Comparison of ENCODE assay signal across 8 mouse cellular contexts in genomic region chr1:51479027-51479329, GRCm38 (mm10). TPM values are rescaled to one million over a fixed set of nuclear protein-coding genes. Genes with fewer than 3 reads are reported as not detected.
DNase-seq lines count a peak whose midpoint lies in the region; ATAC-seq lines count a peak whose summit lies in the region.

No protein-coding gene starts in this region.

- DNase-seq in cerebellum, adult 9-10 months = peak; percentile 40
- DNase-seq in cerebellum, adult 9-11 months = no peak
- no peak for DNase-seq in neural tube, embryonic 11.5 days (ENCODE audit: low spot score)
- no peak for DNase-seq in neural tube, embryonic 10.5 days (ENCODE audit: extremely low spot score, low spot score)
- no peak for DNase-seq in liver, embryonic 11.5 days (ENCODE audit: low spot score)
- no peak for DNase-seq in thymus, postnatal 0 days (ENCODE audit: low spot score)
- no peak for DNase-seq in left cerebral cortex, adult 8-10 months (ENCODE audit: low spot score in 2 of 2)

- no peaks in the 10 kb centered on the region for H3K9me3 ChIP-seq in neural tube, embryonic 11.5 days (ENCODE audit: control insufficient read depth, low read length)
- H3K9me3 ChIP-seq in liver, embryonic 11.5 days (ENCODE audit: control insufficient read depth, low read length) = no peaks in the 10 kb centered on the region

- no peaks in the 10 kb centered on the region for H3K27me3 ChIP-seq in neural tube, embryonic 11.5 days (ENCODE audit: control insufficient read depth, insufficient read depth, low read length)
- no peaks in the 10 kb centered on the region for H3K27me3 ChIP-seq in liver, embryonic 11.5 days (replicated peaks; ENCODE audit: control insufficient read depth, insufficient read depth, low read length)

- H3K36me3 ChIP-seq in neural tube, embryonic 11.5 days (ENCODE audit: control insufficient read depth, insufficient read depth, low read length) = no peaks in the 10 kb centered on the region
- no peaks in the 10 kb centered on the region for H3K36me3 ChIP-seq in liver, embryonic 11.5 days (ENCODE audit: control insufficient read depth, insufficient read depth, low read length)

- H3K4me1 ChIP-seq in neural tube, embryonic 11.5 days (ENCODE audit: control insufficient read depth, insufficient read depth, low read length) = no peaks in the 10 kb centered on the region
- H3K4me1 ChIP-seq in liver, embryonic 11.5 days (replicated peaks; ENCODE audit: control insufficient read depth, insufficient read depth, low read length) = peaks cover 4% of the 10 kb centered on the region; the same call in 1 of the 2 replicates

- no peak for ATAC-seq in neural tube, embryonic 11.5 days (ENCODE audit: insufficient read depth, low FRiP score, low TSS enrichment)
- no peak for ATAC-seq in liver, embryonic 11.5 days (replicated peaks; ENCODE audit: low FRiP score)
- no peak for ATAC-seq in inflammation-experienced regulatory T-cells, adult 6 months

- peak overlapping the region; percentile 59 for H3K4me3 ChIP-seq in neural tube, embryonic 11.5 days (ENCODE audit: low read depth, low read length)
- peak overlapping the region; percentile 74 for H3K4me3 ChIP-seq in liver, embryonic 11.5 days (ENCODE audit: low read depth, low read length)

- peak overlapping the region; percentile 99 for H3K4me2 ChIP-seq in neural tube, embryonic 11.5 days (ENCODE audit: low read depth)
- peak overlapping the region; percentile 94 for H3K4me2 ChIP-seq in liver, embryonic 11.5 days

- H3K9ac ChIP-seq in neural tube, embryonic 11.5 days (ENCODE audit: low read length) = peak overlapping the region; percentile 37; the same call in 1 of the 2 replicates
- H3K9ac ChIP-seq in liver, embryonic 11.5 days (ENCODE audit: low read depth, low read length) = peak overlapping the region; percentile 80

- H3K27ac ChIP-seq in neural tube, embryonic 11.5 days (ENCODE audit: low read depth, low read length) = no peak overlapping the region
- peak overlapping the region; percentile 47; the same call in 1 of the 2 replicates for H3K27ac ChIP-seq in liver, embryonic 11.5 days (ENCODE audit: low read depth, low read length)

- 74% methylated on average over 1 of the region's 1 CpGs for WGBS in neural tube, embryonic 11.5 days
- WGBS in liver, embryonic 11.5 days = 59% methylated on average over 1 of the region's 1 CpGs

RNA-seq across cellular contexts. Expression of gene Nabp1, which starts 0.8 kb away (rescaled TPM):
- 8.3 and 8.8 TPM in 2 replicates for polyA plus RNA-seq in neural tube, embryonic 11.5 days (2014; fragmentation: Nextera tagmentation; extraction: Ambion mirVana)
- polyA plus RNA-seq in liver, embryonic 11.5 days (2014; fragmentation: Nextera tagmentation; extraction: Ambion mirVana) = 7.6 and 10.1 TPM in 2 replicates
- polyA plus RNA-seq in thymus, postnatal 0 days (2015; fragmentation: Nextera tagmentation; extraction: Ambion mirVana) = 176 and 185 TPM in 2 replicates
- 10 to 100 TPM; 32.7 to 58.5 (median 36.0) TPM for polyA plus RNA-seq in inflammation-experienced regulatory T-cells, adult 6 months (2017; shearing (Covaris generic))
- total RNA-seq in left cerebral cortex, adult 8-10 months (2022) = 10 to 100 TPM in 3 of 4 experiments, 1 to 10 TPM in 1; 8.8 to 15.0 (median 12.9) TPM
